Mouse (Mus musculus) CH12.LX (cell line): ENCODE data around the gene Scyl1.

Source experiments
- CTCF ChIP-seq, 2 experiments: IDR thresholded peaks in 1 of 2; conservative IDR thresholded peaks in 1 of 2; 2 replicates each; pipeline ENCODE4 v1.5.1; 2011 to 2012; ENCODE audit warnings: low read depth in 2 of 2, low read length in 2 of 2, improper control_type of control experiment in 1 of 2, inconsistent platforms in 1 of 2, mild to moderate bottlenecking in 1 of 2, moderate library complexity in 1 of 2
- EP300 ChIP-seq: IDR thresholded peaks from 2 replicates; pipeline ENCODE4 v1.6.1; 2011; ENCODE audit warnings: low read length, improper control_type of control experiment
- HCFC1 ChIP-seq: IDR thresholded peaks from 2 replicates; pipeline ENCODE4 v1.6.1; 2012; ENCODE audit warnings: low read depth, mild to moderate bottlenecking, inconsistent platforms, low read length, improper control_type of control experiment
- MAFK ChIP-seq: IDR thresholded peaks from 2 replicates; pipeline ENCODE4 v1.6.1; 2011; ENCODE audit warnings: low read length, improper control_type of control experiment; ENCODE audit not compliant: insufficient replicate concordance
- NRF1 ChIP-seq: IDR thresholded peaks from 2 replicates; pipeline ENCODE4 v1.6.1; 2014; ENCODE audit warnings: low read depth, mild to moderate bottlenecking, inconsistent platforms, low read length, improper control_type of control experiment, moderate library complexity
- ZC3H11A ChIP-seq: IDR thresholded peaks from 2 replicates; pipeline ENCODE4 v1.6.1; 2012; ENCODE audit warnings: low read depth, mild to moderate bottlenecking, inconsistent platforms, low read length, improper control_type of control experiment
- ZMIZ1 ChIP-seq: IDR thresholded peaks from 2 replicates; pipeline ENCODE4 v1.6.1; 2012; ENCODE audit warnings: low read depth, mild to moderate bottlenecking, inconsistent platforms, low read length, improper control_type of control experiment

- TF ChIP-seq EP300: no peak
- no peak for TF ChIP-seq HCFC1
- no peak for TF ChIP-seq MAFK
- no peak for TF ChIP-seq CTCF (conservative IDR thresholded peaks at IDR 0.05 in 1 of 2, IDR thresholded peaks at IDR 0.05 in 1 of 2; ENCODE audit: low read depth in 2 of 2, low read length in 2 of 2)
- TF ChIP-seq ZMIZ1: no peak
- no peak for TF ChIP-seq NRF1
- TF ChIP-seq ZC3H11A: no peak
Observed at GRCm38 (mm10) chr19:5716955-5717354, 54.3 kb downstream of the Scyl1 start.
